Mouse (Mus musculus) kidney, adult 9 months (tissue): ENCODE results near the gene Ldlr.

Experiments used
- DNase-seq: peaks from one replicate; pipeline ENCODE4 v3.0.0; 2022

Gene Ldlr

DNA sequence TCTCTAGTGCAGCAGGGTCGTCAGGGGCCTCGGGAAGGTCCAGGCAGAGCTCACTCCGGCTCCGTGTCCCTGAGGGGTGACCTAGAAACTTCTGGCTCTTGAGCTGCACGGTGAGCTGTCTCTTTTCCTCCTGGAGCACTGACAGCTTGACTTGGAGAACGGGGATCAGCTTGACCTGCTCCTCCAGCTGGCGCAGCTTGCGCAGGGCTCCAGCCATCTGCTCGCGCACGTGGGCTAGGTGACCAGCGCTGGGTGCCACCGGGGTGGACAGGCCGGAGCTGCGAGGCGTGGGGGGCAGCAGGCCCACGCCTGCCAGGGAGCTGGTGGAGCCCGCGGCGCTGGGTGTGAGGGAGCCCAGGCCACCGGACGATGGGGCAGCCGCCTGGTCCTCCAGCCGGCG, 71.6 kb downstream of the Ldlr start:
- no peak for DNase-seq

DNA sequence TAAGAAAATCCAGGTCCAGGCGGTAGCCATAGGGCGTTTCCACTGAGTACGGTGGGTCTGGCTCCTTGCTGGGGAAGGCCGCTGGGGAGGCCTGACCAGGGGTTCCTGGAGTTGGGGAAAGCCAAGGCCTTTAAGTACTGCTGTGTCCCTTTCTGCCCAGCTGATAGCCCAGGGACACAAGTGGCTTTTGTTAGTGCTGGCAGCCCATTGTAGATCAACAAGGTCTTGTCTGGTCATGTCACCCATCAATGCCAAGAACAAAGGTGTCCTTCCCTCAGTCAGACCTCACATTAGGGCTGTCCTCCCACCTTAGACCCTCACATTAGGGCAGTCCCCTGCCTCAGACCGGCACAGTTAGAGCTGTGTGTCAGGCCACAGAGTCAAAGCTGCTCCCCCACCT, 72.3 kb downstream of the Ldlr start:
- no peak for DNase-seq

DNA sequence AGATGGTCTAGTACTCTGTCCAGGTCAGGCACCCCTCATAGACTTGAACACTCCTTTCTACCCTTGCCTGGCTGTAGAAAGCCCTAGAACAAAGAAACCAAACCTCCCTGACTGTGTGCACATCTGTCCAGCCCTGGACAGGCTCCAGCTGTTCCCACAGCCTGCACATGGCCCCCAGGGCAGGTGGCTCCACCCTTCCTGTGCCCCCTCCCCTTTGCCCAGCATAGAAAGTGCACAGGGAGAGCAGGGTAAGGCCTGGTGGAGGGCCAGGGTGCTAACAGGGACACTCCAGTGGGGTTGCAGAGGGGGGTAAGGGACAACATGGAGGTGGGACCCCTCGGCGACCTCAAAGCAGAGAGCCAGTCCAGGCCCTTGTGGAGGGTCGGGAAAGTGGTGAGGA, 73.0 kb downstream of the Ldlr start:
- no peak for DNase-seq

DNA sequence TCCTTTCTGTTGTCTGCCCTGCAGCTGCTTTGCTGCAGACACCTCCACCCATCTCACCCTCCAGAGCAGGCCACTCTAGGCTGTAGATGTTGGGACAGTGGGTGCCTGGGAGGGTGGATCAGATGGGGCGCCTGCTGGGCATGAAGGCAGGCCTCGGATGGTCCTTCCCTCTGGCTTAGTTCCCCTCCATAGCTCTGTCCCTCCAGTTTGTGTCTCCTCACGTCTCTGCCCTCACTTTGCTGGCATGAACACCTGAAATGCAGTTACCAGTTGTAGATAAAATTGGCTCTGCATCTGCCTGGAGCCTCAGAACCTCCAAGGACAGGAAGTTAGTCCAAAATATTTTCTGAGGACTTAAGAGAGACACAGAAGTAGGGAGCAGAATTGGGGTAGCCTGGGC, 73.6 kb downstream of the Ldlr start:
- DNase-seq = no peak

DNA sequence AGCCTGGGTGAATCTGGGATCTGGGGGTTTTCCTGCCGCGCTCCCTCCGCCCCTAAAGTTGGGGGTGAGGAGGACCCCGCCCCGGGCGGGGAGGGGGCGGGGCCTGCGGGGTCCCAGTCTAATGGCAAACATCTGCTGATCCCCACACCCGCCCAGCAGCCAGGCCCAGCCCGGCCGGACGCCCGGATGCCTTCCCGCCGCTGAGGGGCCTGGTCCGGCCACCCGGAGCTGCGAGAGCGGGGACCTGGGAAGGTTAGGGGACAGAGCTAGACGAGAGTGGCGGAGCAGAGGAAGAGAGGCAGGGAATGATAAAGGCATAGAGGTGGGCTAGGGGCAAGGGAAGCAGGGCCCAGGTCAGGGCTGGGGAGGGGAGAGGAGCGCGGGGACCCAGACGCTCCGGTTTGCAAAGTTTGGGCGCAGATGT, 74.7 kb downstream of the Ldlr start:
- peak; percentile 52 for DNase-seq

DNA sequence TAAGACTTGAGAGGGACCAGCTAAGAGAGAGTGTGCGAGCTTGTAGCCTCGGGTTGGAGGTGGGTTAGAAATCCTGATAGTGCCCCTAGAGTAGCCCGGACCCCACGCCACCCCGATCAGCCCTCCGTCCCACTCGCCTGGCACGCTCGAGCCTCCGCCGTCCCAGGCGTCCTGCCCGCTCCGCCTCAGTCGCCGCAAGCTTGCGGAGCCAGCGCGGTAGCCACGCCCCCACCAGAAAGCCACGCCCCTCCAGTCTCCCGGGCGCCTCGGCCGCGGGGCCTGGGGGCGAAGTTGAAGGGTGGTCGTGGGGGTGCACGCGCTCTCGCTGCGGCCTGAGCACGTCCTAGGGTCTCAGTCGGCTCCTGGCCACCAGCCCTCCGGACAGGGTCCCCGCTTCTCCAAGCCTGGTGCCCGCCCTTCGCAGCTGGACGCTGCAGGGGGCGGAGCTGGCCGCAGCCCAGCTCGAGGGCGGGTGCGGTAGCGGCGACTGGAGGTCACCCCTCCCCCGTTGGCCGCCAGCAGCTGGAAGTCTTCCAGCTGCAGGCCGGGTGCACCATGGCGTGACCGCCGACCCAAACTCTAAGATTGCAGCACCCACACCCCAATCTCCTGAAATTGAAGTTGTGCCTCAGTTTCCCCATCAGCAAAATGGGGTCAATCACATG, 75.2 kb downstream of the Ldlr start, which contains the start of gene Kank2:
Gene Kank2, minus strand, starts transcription at position 400 of the 665 bp plus-strand sequence.
- DNase-seq = peak; percentile 86

DNA sequence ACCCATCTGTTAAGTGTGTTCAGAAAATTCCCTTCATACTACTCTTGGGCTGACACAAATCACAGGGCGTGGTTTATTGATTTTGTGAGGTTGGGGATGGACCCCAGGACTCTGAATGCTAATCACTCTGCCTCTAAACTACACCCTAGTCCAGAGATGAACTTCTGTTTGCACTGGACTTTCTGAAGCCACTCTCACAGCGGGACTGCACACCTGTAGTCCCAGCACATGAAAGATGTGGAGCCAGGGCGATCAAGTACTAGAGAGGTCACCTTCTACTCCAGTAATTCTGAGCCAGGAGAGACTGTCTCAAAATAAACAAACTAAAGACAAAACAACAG, 75.7 kb downstream of the Ldlr start:
- DNase-seq = no peak
